Mouse (Mus musculus) liver, embryonic 14.5 days (tissue): ENCODE measurements around the gene Rora. TPM values are rescaled to one million over a fixed set of nuclear protein-coding genes. Genes with fewer than 3 reads are reported as not detected.

ENCODE experiments used
- ATAC-seq: fragments of 200-750 bp; cut with Nextera tagmentation; 2 replicates; pipeline ENCODE4 v1.8.0; 2017; ENCODE audit warnings: moderate number of reproducible peaks, mild to moderate bottlenecking, moderate library complexity; ENCODE audit not compliant: insufficient read depth
- DNase-seq, 3 experiments: peaks; one replicate each; pipeline ENCODE4 v3.0.0-alpha.2; 2012 to 2013; ENCODE audit warnings: low read depth in 3 of 3, low spot score in 3 of 3
- H3K27ac ChIP-seq: fragments of 300-500 bp; sonication (generic); 2 replicates; pipeline ENCODE4 v1.5.1; 2014; ENCODE audit warnings: moderate library complexity, mild to moderate bottlenecking, control low read depth, inconsistent platforms
- H3K27me3 ChIP-seq: fragments of 300-500 bp; sonication (generic); 2 replicates; pipeline ENCODE4 v1.6.1; 2014; ENCODE audit warnings: mild to moderate bottlenecking, low read length, moderate library complexity; ENCODE audit not compliant: control insufficient read depth, insufficient read depth
- H3K36me3 ChIP-seq: fragments of 300-500 bp; sonication (generic); replicated peaks from 2 replicates; pipeline ENCODE4 v1.6.1; 2014; ENCODE audit warnings: low read depth; ENCODE audit not compliant: control insufficient read depth, insufficient read depth
- H3K4me1 ChIP-seq, 2 experiments: fragments of 200-500 bp in 1 of 2; fragments of 300-500 bp in 1 of 2; sonication (generic) in 1 of 2; replicated peaks; 2 replicates each; pipeline ENCODE4 v1.6.1; 2012 to 2014; ENCODE audit warnings: antibody characterized with exemption in 1 of 2, inconsistent platforms in 1 of 2, low read length in 1 of 2; ENCODE audit not compliant: control insufficient read depth in 2 of 2, insufficient read depth in 2 of 2
- H3K4me2 ChIP-seq: fragments of 300-500 bp; sonication (generic); 2 replicates; pipeline ENCODE4 v1.6.1; 2014; ENCODE audit warnings: low read depth, mild to moderate bottlenecking, control low read depth, moderate library complexity
- H3K4me3 ChIP-seq, 2 experiments: fragments of 200-500 bp in 1 of 2; fragments of 300-500 bp in 1 of 2; sonication (generic) in 1 of 2; 2 replicates each; pipeline ENCODE4 v1.5.1; 2012 to 2014; ENCODE audit warnings: low read depth in 2 of 2, low read length in 2 of 2, mild to moderate bottlenecking in 2 of 2, control low read depth in 1 of 2, inconsistent platforms in 1 of 2, moderate library complexity in 1 of 2; ENCODE audit not compliant: insufficient read depth in 1 of 2
- H3K9ac ChIP-seq: fragments of 300-500 bp; sonication (generic); replicated peaks from 2 replicates; pipeline ENCODE4 v1.6.1; 2014; ENCODE audit warnings: mild to moderate bottlenecking, control low read depth, moderate library complexity
- H3K9me3 ChIP-seq: fragments of 300-500 bp; sonication (generic); 2 replicates; pipeline ENCODE4 v1.6.1; 2016; ENCODE audit warnings: low read length, mixed read lengths; ENCODE audit not compliant: control insufficient read depth
- CTCF ChIP-seq: IDR thresholded peaks from 2 replicates; pipeline ENCODE4 v1.5.1; 2016; ENCODE audit warnings: antibody characterized with exemption, low read depth, control low read depth
- EP300 ChIP-seq: IDR thresholded peaks from 2 replicates; pipeline ENCODE4 v1.6.1; 2016; ENCODE audit warnings: antibody characterized with exemption, low read depth
- WGBS: fragments of 180-500 bp; shearing (Covaris S2); extraction: QIAGEN DNeasy Blood & Tissue Kit; methylation state at CpG from one replicate; pipeline ENCODE4 v1.1.7; 2014; ENCODE audit not compliant: insufficient replicate concordance; 5-methylcytosine and 5-hydroxymethylcytosine counted together
- polyA plus RNA-seq, 2 experiments: library from polyadenylated mRNA; depleted of rRNA in 1 of 2; stranded (reverse) in 1 of 2; unstranded in 1 of 2; fragments of >200 nt; fragmentation: Nextera tagmentation in 1 of 2; extraction: Ambion mirVana in 1 of 2; gene quantifications; 2 replicates each; pipeline versions ENCODE4 v1.2.1 to v1.2.3; 2012 to 2014

Rora gene
- polyA plus RNA-seq, 2 experiments = 0.85 to 2.9 TPM

DNA sequence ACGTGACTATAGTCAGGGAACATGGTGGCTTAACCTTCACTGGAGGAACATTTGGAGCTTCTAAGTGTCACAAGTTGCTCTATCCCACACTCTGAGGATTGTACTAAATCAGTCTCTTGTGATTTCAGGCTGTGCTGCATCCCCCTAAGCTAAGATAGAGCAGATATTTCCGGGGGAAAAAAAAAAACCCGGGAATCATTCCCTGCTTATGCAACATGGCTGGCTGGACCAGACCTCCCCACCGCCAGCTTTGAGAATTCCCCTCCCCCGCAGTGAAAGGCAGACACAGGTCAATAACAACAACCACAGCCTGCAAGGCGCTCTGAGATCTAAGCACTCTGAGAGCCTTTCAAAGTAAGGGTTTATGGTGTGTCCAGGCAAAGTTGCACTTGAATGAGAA, 244.7 kb downstream of the Rora start:
- DNase-seq (no peak), ATAC-seq (no peak)
- Histone ChIP-seq H3K9me3 (no peaks in the 10 kb centered on the region), H3K9ac (no peak overlapping the region), H3K4me2 (no peak overlapping the region), H3K4me1 (peaks cover 0 to 2% of the 10 kb centered on the region in 2 experiments; a peak in 1 of 4 replicates), H3K4me3 (no peak overlapping the region), H3K27ac (no peak overlapping the region), H3K27me3 (no peaks in the 10 kb centered on the region), H3K36me3 (no peaks in the 10 kb centered on the region)
- TF ChIP-seq CTCF (no peak), EP300 (no peak)
- 60% methylated on average over 6 of the region's 6 CpGs for WGBS

DNA sequence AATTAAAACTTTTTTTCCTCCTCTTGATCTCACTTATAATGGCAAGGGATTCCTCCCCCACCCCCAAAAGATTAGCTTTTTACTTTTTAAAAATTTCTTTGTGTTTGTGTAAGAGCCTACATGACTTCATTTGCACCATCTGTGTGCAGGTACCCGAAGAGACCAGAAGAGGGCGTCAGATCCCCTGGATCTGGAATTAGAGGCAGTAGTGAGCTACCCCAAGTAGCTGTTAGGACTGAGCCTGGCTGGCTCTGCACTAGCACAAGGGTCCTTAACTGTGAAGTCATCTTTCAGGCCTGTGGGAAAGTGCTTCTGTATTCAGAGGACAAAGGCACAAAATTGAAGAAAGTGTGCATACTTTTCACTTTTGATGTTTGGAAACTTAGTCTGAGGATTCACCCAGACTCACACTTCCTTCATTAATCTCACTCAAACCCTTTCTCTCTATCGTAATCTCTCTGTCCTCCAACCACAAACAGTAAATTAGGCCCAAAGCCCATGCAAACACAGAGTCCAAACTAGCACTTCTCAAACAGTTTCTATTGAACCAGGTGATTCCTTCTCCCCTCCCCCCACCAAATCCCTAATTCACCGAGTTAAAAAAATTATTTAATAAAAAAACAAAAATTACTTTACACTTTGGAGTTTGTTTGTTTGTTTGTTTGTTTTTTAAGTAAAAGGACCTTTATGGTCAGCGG, 246.1 kb downstream of the Rora start:
- no peaks in the 10 kb centered on the region for H3K27me3 ChIP-seq
- no peak overlapping the region for H3K4me3 ChIP-seq
- no peaks in the 10 kb centered on the region for H3K9me3 ChIP-seq
- H3K4me2 ChIP-seq = no peak overlapping the region
- no peak for TF ChIP-seq EP300
- peak; percentile 20; the same call in 1 of the 2 replicates for TF ChIP-seq CTCF
- 49% methylated on average over 5 of the region's 5 CpGs for WGBS
- H3K9ac ChIP-seq = no peak overlapping the region
- peaks cover 0 to 2% of the 10 kb centered on the region in 2 experiments; a peak in 1 of 4 replicates for H3K4me1 ChIP-seq
- ATAC-seq = no peak
- no peak overlapping the region for H3K27ac ChIP-seq
- no peaks in the 10 kb centered on the region for H3K36me3 ChIP-seq
- DNase-seq = no peak

DNA sequence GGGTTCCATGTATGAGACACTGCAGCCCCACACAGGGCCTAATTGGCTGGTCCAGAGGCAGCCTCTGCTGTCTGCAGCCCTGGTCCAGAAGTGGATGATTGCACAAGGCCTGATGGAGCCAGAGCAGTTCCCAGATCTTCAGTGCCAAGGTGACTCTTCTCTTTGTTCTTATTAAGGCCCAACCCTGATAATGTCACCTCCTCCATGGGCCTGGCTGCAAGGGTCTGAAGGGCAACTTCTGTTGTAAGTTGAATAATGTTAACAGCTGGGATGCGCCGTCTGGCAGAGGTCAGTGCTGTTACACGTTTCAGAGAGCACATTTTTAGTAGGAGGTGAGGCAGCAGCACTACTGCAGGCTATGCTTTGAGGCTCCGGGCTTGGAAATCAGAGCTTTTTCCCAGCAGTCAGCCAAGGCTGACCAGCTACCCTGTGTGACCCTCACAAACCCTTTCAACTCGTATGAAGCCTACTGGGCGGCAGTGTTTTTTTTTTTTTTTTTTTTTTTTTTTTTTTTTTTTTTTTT, 252.8 kb downstream of the Rora start:
- WGBS = 57% methylated on average over 6 of the region's 6 CpGs
- H3K27ac ChIP-seq = no peak overlapping the region
- TF ChIP-seq CTCF = no peak
- no peak for TF ChIP-seq EP300
- H3K4me3 ChIP-seq = no peak overlapping the region
- H3K4me2 ChIP-seq = no peak overlapping the region
- no peaks in the 10 kb centered on the region for H3K36me3 ChIP-seq
- ATAC-seq = no peak
- no peak overlapping the region for H3K9ac ChIP-seq
- DNase-seq = no peak
- H3K27me3 ChIP-seq = no peaks in the 10 kb centered on the region
- no peaks in the 10 kb centered on the region for H3K9me3 ChIP-seq
- H3K4me1 ChIP-seq = no peaks in the 10 kb centered on the region

DNA sequence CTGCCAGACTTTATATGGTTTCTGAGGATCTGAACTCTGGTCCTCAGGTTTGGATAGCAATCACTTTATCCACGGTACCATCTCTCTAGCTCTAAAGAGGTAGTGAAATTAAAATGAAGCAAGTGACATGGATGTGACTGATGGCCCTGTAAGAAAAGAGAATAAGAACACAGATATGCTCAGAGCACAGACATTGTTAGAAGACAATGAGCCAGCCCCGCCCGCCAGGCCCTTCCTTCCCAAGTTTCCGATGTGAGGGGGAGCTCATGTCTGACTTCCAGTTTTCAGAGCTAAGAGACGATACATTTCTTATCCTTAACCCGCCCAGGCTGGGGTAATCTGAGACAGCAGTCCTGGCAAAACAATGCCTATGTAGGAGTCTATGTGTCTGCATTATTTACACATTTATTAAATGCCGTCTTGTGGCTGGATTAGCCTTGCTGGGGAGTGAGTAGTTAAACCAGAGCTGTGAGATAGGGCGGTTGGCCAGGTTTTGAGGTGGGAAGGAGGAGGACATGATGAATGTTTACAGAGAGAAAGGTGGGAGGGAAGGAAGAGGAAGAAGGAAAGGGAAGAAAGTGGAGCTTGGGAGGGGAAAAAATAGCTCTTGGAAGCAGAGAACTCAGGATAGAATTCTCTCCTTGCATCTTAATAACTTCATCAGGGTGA, 259.0 kb downstream of the Rora start:
- WGBS = 38% methylated on average over 8 of the region's 8 CpGs
- Histone ChIP-seq H3K27me3 (no peaks in the 10 kb centered on the region), H3K4me2 (no peak overlapping the region), H3K4me3 (no peak overlapping the region), H3K36me3 (no peaks in the 10 kb centered on the region), H3K27ac (no peak overlapping the region), H3K9me3 (no peaks in the 10 kb centered on the region), H3K4me1 (no peaks in the 10 kb centered on the region), H3K9ac (no peak overlapping the region)
- DNase-seq (no peak), ATAC-seq (no peak)
- TF ChIP-seq EP300 = no peak
- TF ChIP-seq CTCF = no peak

DNA sequence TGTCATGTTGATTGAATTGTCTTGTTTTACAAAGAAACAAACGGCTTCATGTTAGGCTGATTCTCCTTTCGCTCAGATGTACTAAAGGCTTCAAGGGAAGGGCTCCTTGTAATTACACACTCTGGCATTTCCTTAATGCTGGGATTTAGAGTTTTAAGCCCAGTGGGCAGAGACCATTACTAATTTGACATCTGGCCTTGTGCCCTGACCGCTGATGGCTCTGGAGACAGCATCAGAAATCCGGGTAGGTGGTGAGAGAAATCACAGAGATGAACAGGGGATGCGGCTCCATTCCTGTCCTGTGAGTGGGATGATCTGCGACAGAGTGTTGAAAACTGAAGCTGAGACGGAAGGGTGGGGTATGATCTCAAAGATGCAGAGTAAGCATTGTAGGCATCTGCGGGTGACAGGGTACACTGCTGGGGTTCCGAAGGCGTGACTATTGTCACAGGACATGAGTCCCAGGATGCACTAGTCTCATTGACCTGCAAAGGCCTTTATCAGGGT, 259.7 kb downstream of the Rora start:
- ATAC-seq = no peak
- no peaks in the 10 kb centered on the region for H3K27me3 ChIP-seq
- H3K27ac ChIP-seq = no peak overlapping the region
- no peak overlapping the region for H3K9ac ChIP-seq
- H3K4me2 ChIP-seq = no peak overlapping the region
- WGBS = 68% methylated on average over 10 of the region's 10 CpGs
- TF ChIP-seq CTCF = no peak
- TF ChIP-seq EP300 = no peak
- no peaks in the 10 kb centered on the region for H3K36me3 ChIP-seq
- no peak overlapping the region for H3K4me3 ChIP-seq
- no peak for DNase-seq
- no peaks in the 10 kb centered on the region for H3K9me3 ChIP-seq
- no peaks in the 10 kb centered on the region for H3K4me1 ChIP-seq
